Mouse (Mus musculus) MN1 (cell line): ENCODE results near the gene Letm1.

Experiments used
- DNase-seq: peaks from one replicate; pipeline ENCODE4 v3.0.0-alpha.2; 2016; ENCODE audit warnings: low spot score

The Letm1 gene

DNA sequence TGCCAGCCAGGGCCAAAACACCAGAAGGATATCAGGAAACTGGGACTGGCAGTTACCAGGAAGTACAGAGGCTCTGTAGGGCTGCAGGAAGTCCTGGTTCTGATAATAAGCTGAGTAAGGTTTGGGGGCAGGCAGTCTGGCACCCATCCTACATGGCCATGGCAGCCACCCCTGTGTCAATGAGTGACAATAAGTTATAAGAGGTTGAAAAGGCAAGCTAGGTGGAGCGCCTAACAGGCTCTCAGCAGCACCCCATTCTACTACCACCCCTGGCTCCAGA, 76.3 kb downstream of the Letm1 start:
- DNase-seq: no peak

GRCm38 (mm10) chr5:33705612-33706349, 76.8 kb downstream of the Letm1 start:
- no peak for DNase-seq

DNA sequence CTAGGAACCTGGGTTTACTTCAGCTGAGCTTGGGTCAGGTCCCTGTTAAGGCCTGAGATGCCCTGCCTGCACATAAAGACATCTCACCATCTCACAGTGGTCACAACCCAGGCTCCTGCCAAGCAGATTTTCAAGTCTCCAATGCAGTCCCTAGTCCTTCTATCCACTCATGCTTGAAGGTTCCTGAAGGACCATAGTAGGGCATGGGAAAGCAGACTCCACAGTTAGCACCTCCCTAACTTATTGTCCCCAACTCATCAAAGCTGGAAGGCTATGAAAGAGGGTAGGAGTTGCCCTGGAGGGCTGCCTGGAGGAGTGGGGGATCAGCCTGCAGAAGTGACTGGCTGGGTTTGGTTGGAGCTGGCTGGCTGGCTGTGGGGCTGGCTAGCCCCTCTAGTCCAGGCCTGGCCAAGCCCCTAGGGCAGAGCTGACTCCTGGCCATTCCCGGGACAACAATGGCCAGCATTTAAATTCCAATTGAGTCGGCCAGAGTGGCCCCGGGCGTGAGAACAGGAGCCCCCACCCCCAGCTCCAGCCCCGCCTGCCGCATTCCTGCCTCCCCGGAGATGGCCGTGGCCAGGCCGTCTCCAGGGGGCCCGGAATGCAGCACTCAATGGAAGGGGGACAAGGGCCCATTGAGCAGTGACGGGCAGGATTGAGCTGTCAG, 77.5 kb downstream of the Letm1 start:
- no peak for DNase-seq

DNA sequence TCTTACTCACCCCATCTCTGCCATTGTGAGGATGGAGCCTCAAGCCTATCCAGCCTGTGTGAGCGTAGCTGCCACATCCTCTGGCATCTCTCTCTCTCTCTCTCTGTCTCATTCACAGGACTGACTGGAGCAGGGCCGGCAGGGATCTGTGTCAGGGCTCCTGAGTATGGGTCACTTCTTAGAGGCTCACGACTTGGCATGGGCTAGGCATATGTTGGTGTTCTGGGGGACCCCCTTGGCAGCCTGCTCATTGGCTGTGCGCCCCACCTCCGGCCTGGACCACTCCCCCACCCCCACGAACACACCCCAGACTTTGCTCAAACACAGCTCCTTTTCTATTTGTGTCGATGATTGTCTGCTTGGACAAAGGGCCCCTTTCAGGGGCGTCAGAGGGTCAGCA, 78.6 kb downstream of the Letm1 start:
- DNase-seq: no peak

DNA sequence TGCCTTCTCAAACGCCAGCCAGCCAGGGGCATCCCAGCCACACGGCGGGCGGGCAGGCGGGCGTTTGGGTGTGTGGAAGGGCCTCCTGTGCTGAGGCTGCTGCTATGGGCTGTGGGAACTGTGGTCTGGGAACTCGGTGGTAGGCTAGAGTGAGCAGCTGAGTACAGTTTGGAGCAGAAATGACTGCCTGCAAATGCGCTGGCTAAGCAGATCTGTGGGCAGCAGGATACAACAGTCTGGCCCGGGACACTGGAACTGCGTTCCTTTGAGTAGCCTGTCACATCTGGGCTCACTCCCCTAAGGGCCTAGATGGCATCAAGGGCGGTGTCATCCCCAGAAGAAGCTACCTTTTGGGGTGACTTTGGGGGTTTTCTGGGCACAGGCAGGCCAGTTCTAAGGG, 80.8 kb downstream of the Letm1 start:
- no peak for DNase-seq

- DNase-seq: no peak
These were observed 82.6 kb downstream of the Letm1 start for GRCm38 (mm10) chr5:33700010-33700409.

DNA sequence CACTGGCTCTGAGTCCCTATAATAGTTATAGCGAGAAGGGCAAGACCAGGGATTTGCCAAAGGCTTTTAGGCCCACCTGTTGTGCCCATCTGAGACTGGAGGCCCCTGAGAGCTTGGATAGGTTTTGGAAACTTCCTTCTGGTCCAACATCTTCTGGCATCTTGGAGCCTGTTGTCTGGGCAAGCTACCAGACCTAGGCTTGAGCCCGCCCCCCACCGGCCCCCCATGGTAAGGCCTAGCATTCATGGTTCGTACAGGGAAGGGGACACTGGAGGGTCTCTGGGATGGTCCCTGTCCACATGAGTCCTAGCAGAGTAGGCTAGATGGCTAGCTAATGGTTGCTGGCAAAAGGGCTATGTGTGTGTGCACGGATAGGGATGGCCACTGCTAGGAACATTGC, 83.9 kb downstream of the Letm1 start:
- DNase-seq: no peak

DNA sequence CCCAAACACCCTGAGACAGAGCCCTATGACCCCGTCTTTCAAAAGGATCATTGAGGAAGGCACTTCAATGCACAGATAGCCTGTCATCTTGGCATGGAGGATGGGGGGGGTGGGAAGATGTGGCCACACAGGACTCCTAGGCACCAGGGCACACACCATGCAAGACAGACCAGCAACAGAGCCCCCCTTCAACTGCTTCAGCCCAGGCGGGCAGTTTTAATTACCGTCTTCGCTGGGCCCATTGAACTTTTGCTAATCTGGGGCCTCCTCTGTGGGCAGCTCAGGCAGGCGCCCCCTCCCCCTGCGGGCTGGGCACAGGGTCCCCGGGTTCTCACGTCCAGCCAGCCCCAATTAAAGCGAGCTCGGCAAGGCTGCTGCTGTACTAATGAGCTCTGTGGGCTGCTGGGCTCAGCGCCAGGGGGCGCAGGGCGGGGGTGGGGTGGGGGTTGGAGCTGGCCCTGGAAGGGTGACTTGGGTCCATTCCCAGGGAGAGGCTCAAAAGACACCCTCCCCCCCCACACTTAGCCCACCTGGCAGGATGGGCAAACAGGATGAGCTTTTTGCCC, 84.6 kb downstream of the Letm1 start:
- peak; percentile 44 for DNase-seq

DNA sequence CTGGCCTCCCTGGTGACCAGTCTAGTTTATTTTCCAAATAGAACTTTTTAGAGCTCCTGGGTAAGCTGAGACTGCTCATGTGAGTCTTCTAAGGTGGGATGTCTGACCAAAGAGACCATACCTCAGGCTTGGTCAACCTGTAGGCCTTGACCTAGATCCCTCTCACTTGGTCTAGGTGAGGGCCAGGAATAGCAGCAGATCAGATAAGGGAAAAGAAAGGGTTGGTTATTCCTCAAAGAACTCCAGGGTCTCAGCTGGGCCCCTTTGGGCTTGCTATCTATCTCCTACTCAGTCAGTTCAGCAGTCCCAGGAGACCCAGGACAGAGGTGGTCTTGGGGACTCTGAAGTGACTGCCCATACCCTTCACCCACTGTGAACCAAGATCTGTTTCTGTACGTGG, 85.1 kb downstream of the Letm1 start:
- no peak for DNase-seq

- DNase-seq: no peak
These were observed 86.2 kb downstream of the Letm1 start for GRCm38 (mm10) chr5:33696430-33696829.

GRCm38 (mm10) chr5:33695718-33696121, 86.9 kb downstream of the Letm1 start:
- peak; percentile 90 for DNase-seq

- DNase-seq: peak; percentile 79
These were observed 87.5 kb downstream of the Letm1 start for GRCm38 (mm10) chr5:33694848-33695717.

DNA sequence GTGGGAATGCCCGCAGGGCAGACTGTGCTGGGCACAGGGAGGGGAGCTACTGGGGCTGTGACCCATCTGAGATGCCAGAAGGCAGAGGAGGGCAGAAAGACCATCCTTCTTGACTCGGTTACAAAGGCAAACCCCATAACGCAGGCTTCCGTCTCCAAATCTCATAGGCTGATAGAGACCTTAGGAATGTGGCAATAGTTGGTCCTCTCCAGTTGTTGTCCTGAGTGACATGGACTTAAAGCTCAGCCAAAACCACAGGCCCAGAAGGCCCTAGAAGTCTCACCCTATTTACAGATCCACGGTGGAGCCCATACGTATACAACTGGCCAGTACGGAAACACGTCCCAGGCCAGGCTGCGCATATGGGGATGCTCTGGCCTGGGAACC, 88.2 kb downstream of the Letm1 start:
- no peak for DNase-seq

DNA sequence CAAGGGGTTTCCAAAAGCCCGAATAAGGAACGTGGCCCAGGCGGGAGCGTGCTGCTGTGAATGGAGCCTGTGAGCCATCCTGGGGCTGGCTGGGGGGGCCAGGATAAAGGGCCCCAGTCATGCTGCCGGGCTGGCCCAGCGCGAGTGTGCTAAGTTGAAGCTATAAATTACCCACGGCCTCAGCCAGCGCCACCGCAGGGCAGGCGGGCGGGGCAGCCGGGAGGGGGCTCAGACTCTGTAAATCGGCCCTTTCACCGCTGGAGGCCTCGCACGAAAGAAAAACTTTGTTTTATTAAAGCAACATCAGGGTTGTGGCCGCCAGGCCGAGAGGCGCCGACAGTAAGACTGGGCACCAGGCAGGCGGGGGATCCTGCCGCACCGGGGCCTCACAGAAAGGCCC, 90.2 kb downstream of the Letm1 start:
- DNase-seq: peak; percentile 66

DNA sequence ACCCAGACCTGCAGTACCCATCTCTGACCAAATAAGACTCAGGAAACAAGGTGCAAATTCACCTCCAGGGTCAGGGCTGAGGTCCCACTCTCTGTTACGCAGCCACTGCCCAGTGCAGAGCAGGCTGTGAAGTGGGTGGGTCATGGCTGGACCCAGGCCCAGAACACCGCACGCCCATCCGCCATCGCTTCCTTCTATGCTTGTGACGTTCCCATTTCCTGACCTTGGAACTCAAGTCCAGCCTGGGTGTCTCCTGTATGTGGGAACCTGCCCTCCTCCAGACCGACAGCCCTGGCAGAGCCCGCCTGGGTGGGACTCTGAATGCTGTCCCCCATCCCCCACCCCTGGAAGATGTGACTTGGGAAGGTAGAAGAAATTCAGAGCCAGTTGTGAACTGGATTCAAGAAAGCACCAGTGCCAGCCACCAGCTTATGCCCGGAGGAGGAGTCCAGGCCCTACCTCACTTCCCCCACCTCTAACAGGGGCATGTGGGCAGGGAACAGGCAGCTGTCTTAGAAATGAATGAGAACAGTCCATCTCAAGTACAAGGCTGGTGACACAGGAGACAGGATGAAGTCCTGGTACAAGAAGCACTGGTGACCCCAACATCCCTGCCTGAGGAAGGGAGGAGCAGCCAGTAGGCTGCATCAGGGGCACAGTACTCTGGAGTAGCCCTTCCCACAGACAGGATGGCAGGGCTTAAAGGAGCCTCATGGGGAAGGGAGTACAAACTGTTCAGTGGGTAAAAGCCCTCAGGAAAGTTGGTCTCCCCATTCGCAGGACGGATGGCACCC, 92.6 kb downstream of the Letm1 start:
- peak; percentile 80 for DNase-seq
